Comparison of ENCODE assay signal across 30 mouse cellular contexts in genomic region chr3:129738291-129739183, GRCm38 (mm10). TPM values are rescaled to one million over a fixed set of nuclear protein-coding genes. Genes with fewer than 3 reads are reported as not detected.
DNase-seq lines count a peak whose midpoint lies in the region; ATAC-seq lines count a peak whose summit lies in the region.
"Had no signal": no experiment of that assay in that cellular context is flagged by ENCODE, and none has a peak within 500 bp of the region (broad histone marks: within the 10 kb centered on the region; RNA-seq: fewer than 3 reads in every experiment).

No protein-coding gene starts in this region.

- H3K36me3 ChIP-seq in forebrain, embryonic 11.5 days (ENCODE audit: control insufficient read depth, insufficient read depth, low read length), result no peaks in the 10 kb centered on the region
- no peaks in the 10 kb centered on the region for H3K36me3 ChIP-seq in forebrain, embryonic 10.5 days (replicated peaks)
- H3K36me3 ChIP-seq in limb, embryonic 11.5 days (ENCODE audit: control insufficient read depth, insufficient read depth, low read length), result no peaks in the 10 kb centered on the region
- H3K36me3 ChIP-seq in limb, embryonic 10.5 days, result no peaks in the 10 kb centered on the region
- no peaks in the 10 kb centered on the region for H3K36me3 ChIP-seq in limb, embryonic 12.5 days
- H3K36me3 ChIP-seq in midbrain, embryonic 10.5 days, result no peaks in the 10 kb centered on the region
- H3K36me3 ChIP-seq: embryonic facial prominence, embryonic 13.5 days; heart, embryonic 13.5 days; hindbrain, embryonic 15.5 days; midbrain, embryonic 13.5 days; neural tube, embryonic 13.5 days had no signal

- 41% methylated on average over 16 of the region's 16 CpGs for WGBS in forebrain, embryonic 11.5 days
- WGBS in forebrain, embryonic 10.5 days, result 62% methylated on average over 16 of the region's 16 CpGs
- WGBS in limb, embryonic 11.5 days, result 38% methylated on average over 16 of the region's 16 CpGs
- 60% methylated on average over 16 of the region's 16 CpGs for WGBS in limb, embryonic 10.5 days
- 36% methylated on average over 16 of the region's 16 CpGs for WGBS in limb, embryonic 12.5 days
- 81% methylated on average over 16 of the region's 16 CpGs for WGBS in midbrain, embryonic 10.5 days

- no peaks in the 10 kb centered on the region for H3K9me3 ChIP-seq in forebrain, embryonic 11.5 days (ENCODE audit: control insufficient read depth, low read length)
- no peaks in the 10 kb centered on the region for H3K9me3 ChIP-seq in forebrain, embryonic 10.5 days
- H3K9me3 ChIP-seq in limb, embryonic 11.5 days (ENCODE audit: control insufficient read depth, low read length), result no peaks in the 10 kb centered on the region
- H3K9me3 ChIP-seq in limb, embryonic 10.5 days (replicated peaks), result no peaks in the 10 kb centered on the region
- H3K9me3 ChIP-seq in limb, embryonic 12.5 days, result no peaks in the 10 kb centered on the region
- no peaks in the 10 kb centered on the region for H3K9me3 ChIP-seq in midbrain, embryonic 10.5 days (replicated peaks)
- H3K9me3 ChIP-seq: embryonic facial prominence, embryonic 13.5 days; heart, embryonic 13.5 days; hindbrain, embryonic 15.5 days; midbrain, embryonic 13.5 days; neural tube, embryonic 13.5 days had no signal

- no peak for DNase-seq in forebrain, embryonic 11.5 days (ENCODE audit: low spot score)
- no peak for DNase-seq in forebrain, embryonic 10.5 days (ENCODE audit: extremely low spot score, low spot score)
- peak; percentile 27 for DNase-seq in limb, embryonic 11.5 days (ENCODE audit: low spot score)
- no peak for DNase-seq in limb, embryonic 10.5 days (ENCODE audit: low spot score)
- no peak for DNase-seq in midbrain, embryonic 10.5 days (ENCODE audit: low spot score)
- DNase-seq in frontal cortex, adult 2 months (ENCODE audit: extremely low spot score in 1 of 2, low spot score in 1 of 2), result no peak
- DNase-seq: adrenal gland, postnatal 25 days; cerebellum, adult 2 months; cerebellum, postnatal 36 days; embryo, embryonic 11 days; gastrocnemius, adult 2 months; gastrocnemius, postnatal 36 days; heart, postnatal 10 days; kidney, adult 18-20 months; layer of hippocampus, postnatal 36 days; left cerebral cortex, postnatal 4 days; lung, postnatal 36 days; right cerebral cortex, postnatal 14 days; thymus, postnatal 4 days had no signal

- no peak overlapping the region for H3K4me2 ChIP-seq in forebrain, embryonic 11.5 days (ENCODE audit: low read depth, low read length, severe bottlenecking)
- no peak overlapping the region for H3K4me2 ChIP-seq in limb, embryonic 11.5 days (ENCODE audit: low read depth, severe bottlenecking)
- H3K4me2 ChIP-seq in limb, embryonic 12.5 days, result peak overlapping the region; percentile 24
- H3K4me2 ChIP-seq: embryonic facial prominence, embryonic 13.5 days; heart, embryonic 13.5 days; hindbrain, embryonic 15.5 days; liver, embryonic 11.5 days; midbrain, embryonic 13.5 days; neural tube, embryonic 13.5 days had no signal

- H3K27me3 ChIP-seq in forebrain, embryonic 11.5 days (ENCODE audit: control insufficient read depth, insufficient read depth, low read length), result no peaks in the 10 kb centered on the region
- no peaks in the 10 kb centered on the region for H3K27me3 ChIP-seq in forebrain, embryonic 10.5 days (ENCODE audit: poor library complexity, severe bottlenecking)
- H3K27me3 ChIP-seq in limb, embryonic 11.5 days (ENCODE audit: control insufficient read depth, insufficient read depth, low read length), result no peaks in the 10 kb centered on the region
- no peaks in the 10 kb centered on the region for H3K27me3 ChIP-seq in limb, embryonic 10.5 days (ENCODE audit: low read depth, poor library complexity, severe bottlenecking)
- no peaks in the 10 kb centered on the region for H3K27me3 ChIP-seq in limb, embryonic 12.5 days
- H3K27me3 ChIP-seq in midbrain, embryonic 10.5 days (ENCODE audit: low read depth, poor library complexity, severe bottlenecking), result no peaks in the 10 kb centered on the region
- H3K27me3 ChIP-seq: embryonic facial prominence, embryonic 13.5 days; heart, embryonic 13.5 days; hindbrain, embryonic 15.5 days; midbrain, embryonic 13.5 days; neural tube, embryonic 13.5 days; Patski had no signal

- H3K4me3 ChIP-seq in forebrain, embryonic 11.5 days (ENCODE audit: low read depth, low read length), result no peak overlapping the region
- H3K4me3 ChIP-seq in forebrain, embryonic 10.5 days, result no peak overlapping the region
- H3K4me3 ChIP-seq in limb, embryonic 11.5 days (ENCODE audit: low read depth, low read length), result no peak overlapping the region
- H3K4me3 ChIP-seq in limb, embryonic 10.5 days, result no peak overlapping the region
- no peak overlapping the region for H3K4me3 ChIP-seq in limb, embryonic 12.5 days (replicated peaks)
- no peak overlapping the region for H3K4me3 ChIP-seq in midbrain, embryonic 10.5 days
- H3K4me3 ChIP-seq: embryonic facial prominence, embryonic 13.5 days; erythroblast, embryonic 14.5 days; gastrocnemius, adult 2 months; heart, embryonic 13.5 days; hindbrain, embryonic 15.5 days; megakaryocyte, embryonic 14.5 days; midbrain, embryonic 13.5 days; neural tube, embryonic 13.5 days had no signal

- H3K27ac ChIP-seq in forebrain, embryonic 11.5 days (ENCODE audit: low read depth, low read length), result no peak overlapping the region
- H3K27ac ChIP-seq in forebrain, embryonic 10.5 days, result no peak overlapping the region
- no peak overlapping the region for H3K27ac ChIP-seq in limb, embryonic 11.5 days (replicated peaks; ENCODE audit: low read depth, low read length)
- H3K27ac ChIP-seq in limb, embryonic 10.5 days, result no peak overlapping the region
- H3K27ac ChIP-seq in limb, embryonic 12.5 days, result no peak overlapping the region
- no peak overlapping the region for H3K27ac ChIP-seq in midbrain, embryonic 10.5 days (replicated peaks)
- H3K27ac ChIP-seq: embryonic facial prominence, embryonic 13.5 days; gastrocnemius, adult 2 months; heart, embryonic 13.5 days; hindbrain, embryonic 15.5 days; midbrain, embryonic 13.5 days; neural tube, embryonic 13.5 days had no signal

- H3K4me1 ChIP-seq in forebrain, embryonic 11.5 days (replicated peaks; ENCODE audit: control insufficient read depth, insufficient read depth, low read length), result no peaks in the 10 kb centered on the region
- H3K4me1 ChIP-seq in forebrain, embryonic 10.5 days, result peaks cover 11% of the 10 kb centered on the region; the same call in 1 of the 2 replicates
- no peaks in the 10 kb centered on the region for H3K4me1 ChIP-seq in limb, embryonic 11.5 days (ENCODE audit: control insufficient read depth, insufficient read depth, low read length)
- peaks cover 23% of the 10 kb centered on the region for H3K4me1 ChIP-seq in limb, embryonic 10.5 days
- H3K4me1 ChIP-seq in limb, embryonic 12.5 days (replicated peaks), result peaks cover 23% of the 10 kb centered on the region
- no peaks in the 10 kb centered on the region for H3K4me1 ChIP-seq in midbrain, embryonic 10.5 days
- H3K4me1 ChIP-seq: embryonic facial prominence, embryonic 13.5 days; heart, embryonic 13.5 days; hindbrain, embryonic 15.5 days; megakaryocyte, embryonic 14.5 days; midbrain, embryonic 13.5 days; neural tube, embryonic 13.5 days had no signal

- ATAC-seq in forebrain, embryonic 11.5 days (replicated peaks; ENCODE audit: low FRiP score), result peak; percentile 49; the same call in 1 of the 2 replicates
- no peak for ATAC-seq in limb, embryonic 11.5 days (ENCODE audit: insufficient number of reproducible peaks, low FRiP score, low TSS enrichment, low read depth)
- no peak for ATAC-seq in limb, embryonic 12.5 days (ENCODE audit: insufficient number of reproducible peaks, insufficient read depth, low FRiP score, low TSS enrichment, low read depth)
- ATAC-seq: inflammation-experienced regulatory T-cells, adult 6 months; midbrain, embryonic 13.5 days; Patski had no signal

- H3K9ac ChIP-seq in forebrain, embryonic 11.5 days (ENCODE audit: low read length), result no peak overlapping the region
- H3K9ac ChIP-seq in limb, embryonic 11.5 days (ENCODE audit: low read length), result no peak overlapping the region
- H3K9ac ChIP-seq in limb, embryonic 12.5 days (replicated peaks), result no peak overlapping the region
- H3K9ac ChIP-seq: embryonic facial prominence, embryonic 13.5 days; heart, embryonic 13.5 days; hindbrain, embryonic 15.5 days; midbrain, embryonic 13.5 days; neural tube, embryonic 13.5 days had no signal

RNA-seq across cellular contexts. Expression of gene Egf, which starts 16.6 kb away (rescaled TPM):
- 1.7 and 1.9 TPM in 2 replicates for polyA plus RNA-seq in forebrain, embryonic 11.5 days (2014; fragmentation: Nextera tagmentation; extraction: Ambion mirVana)
- polyA plus RNA-seq in forebrain, embryonic 10.5 days (2016; fragmentation: Nextera tagmentation; extraction: Ambion mirVana), result 1.2 and 1.8 TPM in 2 replicates
- polyA plus RNA-seq in limb, embryonic 11.5 days (2014; fragmentation: Nextera tagmentation; extraction: Ambion mirVana), result 0.92 and 0.94 TPM in 2 replicates
- 1.4 and 1.6 TPM in 2 replicates for polyA plus RNA-seq in limb, embryonic 10.5 days (2016; fragmentation: Nextera tagmentation; extraction: Ambion mirVana)
- polyA plus RNA-seq in limb, embryonic 12.5 days (2016; fragmentation: Nextera tagmentation; extraction: Ambion mirVana), result 1.6 and 2.0 TPM in 2 replicates
- 1.4 and 1.9 TPM in 2 replicates for polyA plus RNA-seq in midbrain, embryonic 10.5 days (2016; fragmentation: Nextera tagmentation; extraction: Ambion mirVana)
- polyA plus RNA-seq in frontal cortex, adult 2 months (2012; rRNA removed), result 6.4 and 7.7 TPM in 2 replicates
- polyA plus RNA-seq: erythroblast, embryonic 14.5 days had no signal
